Mouse (Mus musculus) stomach, embryonic 14.5 days (tissue): ENCODE results near the gene Stat4. TPM values are rescaled to one million over a fixed set of nuclear protein-coding genes. Genes with fewer than 3 reads are reported as not detected.

Source experiments
- ATAC-seq: fragments of 200-750 bp; cut with Nextera tagmentation; 2 replicates; pipeline ENCODE4 v1.8.0; 2017; ENCODE audit warnings: low read depth, moderate TSS enrichment; ENCODE audit not compliant: insufficient number of reproducible peaks, insufficient read depth, low FRiP score
- H3K27ac ChIP-seq: fragments of 300-500 bp; sonication (generic); 2 replicates; pipeline ENCODE4 v1.5.1; 2014; ENCODE audit warnings: mild to moderate bottlenecking, low read length, moderate library complexity, mixed read lengths
- H3K27me3 ChIP-seq: fragments of 300-500 bp; sonication (generic); 2 replicates; pipeline ENCODE4 v1.6.1; 2014; ENCODE audit warnings: low read length, control low read depth, mixed read lengths; ENCODE audit not compliant: control insufficient read depth, insufficient read depth
- H3K36me3 ChIP-seq: fragments of 300-500 bp; sonication (generic); 2 replicates; pipeline ENCODE4 v1.6.1; 2014; ENCODE audit warnings: mild to moderate bottlenecking, control low read depth, low read length, moderate library complexity, mixed read lengths; ENCODE audit not compliant: control insufficient read depth, insufficient read depth
- H3K4me1 ChIP-seq: fragments of 300-500 bp; sonication (generic); 2 replicates; pipeline ENCODE4 v1.6.1; 2014; ENCODE audit warnings: low read length, control low read depth, mixed read lengths; ENCODE audit not compliant: control insufficient read depth, insufficient read depth
- H3K4me2 ChIP-seq: fragments of 300-500 bp; sonication (generic); replicated peaks from 2 replicates; pipeline ENCODE4 v1.6.1; 2014; ENCODE audit warnings: low read depth, low read length, control low read depth
- H3K4me3 ChIP-seq: fragments of 300-500 bp; sonication (generic); 2 replicates; pipeline ENCODE4 v1.5.1; 2014; ENCODE audit warnings: low read depth, low read length, control low read depth
- H3K9ac ChIP-seq: fragments of 300-500 bp; sonication (generic); replicated peaks from 2 replicates; pipeline ENCODE4 v1.6.1; 2014; ENCODE audit warnings: low read depth, mild to moderate bottlenecking, control low read depth, low read length, moderate library complexity, mixed read lengths
- H3K9me3 ChIP-seq: fragments of 300-500 bp; sonication (generic); 2 replicates; pipeline ENCODE4 v1.6.1; 2016; ENCODE audit warnings: low read depth, low read length, control low read depth; ENCODE audit not compliant: control insufficient read depth
- WGBS: fragments of 180-500 bp; shearing (Covaris S2); extraction: QIAGEN DNeasy Blood & Tissue Kit; methylation state at CpG from one replicate; pipeline ENCODE4 v1.1.7; 2014; 5-methylcytosine and 5-hydroxymethylcytosine counted together
- polyA plus RNA-seq: library from polyadenylated mRNA; unstranded; fragments of >200 nt; fragmentation: Nextera tagmentation; extraction: Ambion mirVana; gene quantifications from 2 replicates; pipeline ENCODE4 v1.2.1, GENCODE M21; 2014

Stat4 gene
- polyA plus RNA-seq, 1 experiment from 2014 or later, result 4.4 TPM

- Histone ChIP-seq H3K27me3 (no peaks in the 10 kb centered on the region), H3K9me3 (no peaks in the 10 kb centered on the region), H3K4me1 (peaks cover 14% of the 10 kb centered on the region; the same call in 1 of the 2 replicates), H3K36me3 (no peaks in the 10 kb centered on the region), H3K27ac (no peak overlapping the region), H3K9ac (no peak overlapping the region), H3K4me2 (no peak overlapping the region), H3K4me3 (no peak overlapping the region)
- 82% methylated on average over 8 of the region's 8 CpGs for WGBS
- ATAC-seq, result no peak
These were observed 5.1 kb downstream of the Stat4 start for GRCm38 (mm10) chr1:51991983-51992609.

- Histone ChIP-seq H3K4me3 (no peak overlapping the region), H3K9ac (no peak overlapping the region), H3K4me1 (peaks cover 14% of the 10 kb centered on the region; the same call in 1 of the 2 replicates), H3K27ac (peak overlapping the region; percentile 78; the same call in 1 of the 2 replicates), H3K4me2 (no peak overlapping the region), H3K36me3 (no peaks in the 10 kb centered on the region), H3K9me3 (no peaks in the 10 kb centered on the region), H3K27me3 (no peaks in the 10 kb centered on the region)
- 33% methylated on average over 3 of the region's 3 CpGs for WGBS
- ATAC-seq, result no peak; the same call in 1 of the 2 replicates
These were observed 9.1 kb downstream of the Stat4 start for GRCm38 (mm10) chr1:51996056-51996455.

GRCm38 (mm10) chr1:51996751-51997659 is 10.1 kb downstream of the Stat4 start:
- H3K27me3 ChIP-seq, result no peaks in the 10 kb centered on the region
- no peaks in the 10 kb centered on the region for H3K9me3 ChIP-seq
- no peak overlapping the region for H3K4me2 ChIP-seq
- 25% methylated on average over 11 of the region's 11 CpGs for WGBS
- H3K9ac ChIP-seq, result no peak overlapping the region
- peak; percentile 87 for ATAC-seq
- no peak overlapping the region for H3K4me3 ChIP-seq
- H3K36me3 ChIP-seq, result no peaks in the 10 kb centered on the region
- H3K27ac ChIP-seq, result peak overlapping the region; percentile 78
- H3K4me1 ChIP-seq, result peaks cover 14% of the 10 kb centered on the region; the same call in 1 of the 2 replicates

GRCm38 (mm10) chr1:51998542-51998941 is 11.6 kb downstream of the Stat4 start:
- Histone ChIP-seq H3K4me2 (no peak overlapping the region), H3K27ac (no peak overlapping the region), H3K27me3 (no peaks in the 10 kb centered on the region), H3K4me1 (peaks cover 14% of the 10 kb centered on the region; the same call in 1 of the 2 replicates), H3K9me3 (no peaks in the 10 kb centered on the region), H3K9ac (no peak overlapping the region), H3K36me3 (no peaks in the 10 kb centered on the region), H3K4me3 (no peak overlapping the region)
- 51% methylated on average over 5 of the region's 5 CpGs for WGBS
- no peak for ATAC-seq

- Histone ChIP-seq H3K27ac (no peak overlapping the region), H3K4me1 (no peaks in the 10 kb centered on the region), H3K9ac (no peak overlapping the region), H3K27me3 (no peaks in the 10 kb centered on the region), H3K36me3 (no peaks in the 10 kb centered on the region), H3K4me3 (no peak overlapping the region), H3K9me3 (no peaks in the 10 kb centered on the region), H3K4me2 (no peak overlapping the region)
- 20% methylated on average over 8 of the region's 8 CpGs for WGBS
- no peak for ATAC-seq
These were observed 17.1 kb downstream of the Stat4 start for GRCm38 (mm10) chr1:52004096-52004495.

GRCm38 (mm10) chr1:52008443-52008842 is 21.5 kb downstream of the Stat4 start:
- peak overlapping the region; percentile 31 for H3K4me3 ChIP-seq
- no peaks in the 10 kb centered on the region for H3K36me3 ChIP-seq
- H3K27ac ChIP-seq, result no peak overlapping the region
- H3K9me3 ChIP-seq, result no peaks in the 10 kb centered on the region
- no peaks in the 10 kb centered on the region for H3K27me3 ChIP-seq
- H3K4me1 ChIP-seq, result no peaks in the 10 kb centered on the region
- peak overlapping the region; percentile 15; the same call in 1 of the 2 replicates for H3K9ac ChIP-seq
- 5% methylated on average over 11 of the region's 11 CpGs for WGBS
- 0 out of 2 replicates have a peak, but pooled peaks have one; percentile 46 for ATAC-seq
- H3K4me2 ChIP-seq, result peak overlapping the region; percentile 49

- H3K9ac ChIP-seq, result peak overlapping the region; percentile 15; the same call in 1 of the 2 replicates
These were observed 22.0 kb downstream of the Stat4 start for GRCm38 (mm10) chr1:52008947-52009346.

GRCm38 (mm10) chr1:52010741-52011140 is 23.8 kb downstream of the Stat4 start:
- Histone ChIP-seq H3K4me2 (no peak overlapping the region), H3K36me3 (no peaks in the 10 kb centered on the region), H3K4me1 (no peaks in the 10 kb centered on the region), H3K27me3 (no peaks in the 10 kb centered on the region), H3K9me3 (no peaks in the 10 kb centered on the region), H3K4me3 (no peak overlapping the region), H3K27ac (no peak overlapping the region), H3K9ac (no peak overlapping the region)
- WGBS, result 70% methylated on average over 5 of the region's 5 CpGs
- no peak for ATAC-seq

More at GRCm38 (mm10) chr1:52008947-52009346, 22.0 kb downstream of the Stat4 start:
- Histone ChIP-seq H3K36me3 (no peaks in the 10 kb centered on the region), H3K9me3 (no peaks in the 10 kb centered on the region), H3K27ac (no peak overlapping the region), H3K4me3 (peak overlapping the region; percentile 31), H3K27me3 (no peaks in the 10 kb centered on the region), H3K4me1 (no peaks in the 10 kb centered on the region), H3K4me2 (peak overlapping the region; percentile 49)
- ATAC-seq, result no peak
- 4% methylated on average over 12 of the region's 12 CpGs for WGBS
